13 mouse cellular contexts compared by ENCODE assay signal in genomic region chr1:136527163-136527562, GRCm38 (mm10).
DNase-seq lines count a peak whose midpoint lies in the region; TF ChIP-seq lines count a peak whose summit lies in the region.
"Had no signal": no experiment of that assay in that cellular context is flagged by ENCODE, and none has a peak within 500 bp of the region (broad histone marks: within the 10 kb centered on the region; RNA-seq: fewer than 3 reads in every experiment).

No protein-coding gene starts in this region.

- no peak for DNase-seq in lung, adult 2 months
- no peak for DNase-seq in lung, postnatal 25 days (ENCODE audit: low spot score)
- peak; percentile 59 for DNase-seq in ZHBTc4 (ENCODE audit: low read depth, low spot score)
- DNase-seq in frontal cortex, postnatal 14 days (ENCODE audit: low spot score in 2 of 2), result peak; percentile 20 to 38
- peak; percentile 70 to 71 for DNase-seq in right cerebral cortex, postnatal 10 days (ENCODE audit: low spot score in 2 of 2)
- DNase-seq in urinary bladder, adult 2 months (ENCODE audit: low spot score), result no peak
- DNase-seq in gastrocnemius, adult 2 months, result no peak
- no peak for DNase-seq in gastrocnemius, postnatal 10 days
- DNase-seq: heart, adult 18-20 months; liver, embryonic 13.5 days; thymus, adult 18-20 months had no signal

- H3K4me1 ChIP-seq in lung, adult 2 months (ENCODE audit: control insufficient read depth, insufficient read depth, low read length), result no peaks in the 10 kb centered on the region
- H3K4me1 ChIP-seq: midbrain, embryonic 10.5 days; neural tube, embryonic 12.5 days had no signal

- 0 out of 2 replicates have a peak, but pooled peaks have one; percentile 15 for TF ChIP-seq CTCF in lung, adult 2 months (IDR thresholded peaks at IDR 0.05; ENCODE audit: insufficient read depth, low read length)
- TF ChIP-seq CTCF in gastrocnemius, adult 2 months (IDR thresholded peaks at IDR 0.05), result no peak

- no peak overlapping the region for H3K4me3 ChIP-seq in lung, adult 2 months (replicated peaks; ENCODE audit: extremely low read depth, low read depth, low read length)
- H3K4me3 ChIP-seq in gastrocnemius, adult 2 months, result no peak overlapping the region
- H3K4me3 ChIP-seq: liver, embryonic 13.5 days; midbrain, embryonic 10.5 days; neural tube, embryonic 12.5 days had no signal

- no peak overlapping the region for H3K27ac ChIP-seq in gastrocnemius, adult 2 months
- H3K27ac ChIP-seq: liver, embryonic 13.5 days; midbrain, embryonic 10.5 days; neural tube, embryonic 12.5 days had no signal

- 77% methylated on average over 16 of the region's 16 CpGs for WGBS in lung, adult 2 months

- TF ChIP-seq POLR2A in lung, adult 2 months (IDR thresholded peaks at IDR 0.05; ENCODE audit: borderline replicate concordance, extremely low read depth, low read depth, low read length), result no peak

- intact Hi-C loops in gastrocnemius, adult 2 months (cut with DNase I), result no loop called here

Comparison
In these comparisons a context has a peak if more than half of its experiments do, and no peak if none do; other contexts are left out.
1. DNase-seq: peak in ZHBTc4 (single experiment), frontal cortex, postnatal 14 days (2 of 2) and right cerebral cortex, postnatal 10 days (2 of 2); none in lung, adult 2 months (single experiment), lung, postnatal 25 days (single experiment), urinary bladder, adult 2 months (single experiment), gastrocnemius, adult 2 months (single experiment) and gastrocnemius, postnatal 10 days (single experiment).